In genomic region chr1:38757791-38758403, GRCm38 (mm10) we compare ENCODE assay signal across 10 mouse cellular contexts.
A peak's percentile ranks its signal among the peaks of the same experiment; 100 is the strongest.
DNase-seq lines count a peak whose midpoint lies in the region; ATAC-seq and TF ChIP-seq lines count a peak whose summit lies in the region.
"Had no signal": no experiment of that assay in that cellular context is flagged by ENCODE, and none has a peak within 500 bp of the region (broad histone marks: within the 10 kb centered on the region; RNA-seq: fewer than 3 reads in every experiment).

No protein-coding gene starts in this region.

- no peak for TF ChIP-seq POLR2A in limb, embryonic 14.5 days (IDR thresholded peaks at IDR 0.05; ENCODE audit: borderline replicate concordance, extremely low read depth, insufficient read depth, insufficient read length)

- peak; percentile 83 for DNase-seq in left cerebral cortex, postnatal 4 days
- no peak for DNase-seq in left cerebral cortex, postnatal 10 days (ENCODE audit: extremely low spot score in 1 of 2, low spot score in 2 of 2)
- DNase-seq in cerebellum, adult 9-10 months = peak; percentile 75
- peak; percentile 75 for DNase-seq in limb, embryonic 14.5 days (ENCODE audit: low spot score)

- peaks cover 2% of the 10 kb centered on the region; the same call in 1 of the 2 replicates for H3K9me3 ChIP-seq in embryonic facial prominence, embryonic 13.5 days
- no peaks in the 10 kb centered on the region for H3K9me3 ChIP-seq in limb, embryonic 14.5 days (ENCODE audit: control insufficient read depth, low read length)
- H3K9me3 ChIP-seq: midbrain, embryonic 10.5 days had no signal

- intact Hi-C loops in left cerebral cortex, postnatal 4 days (cut with DNase I) = no loop called here
- intact Hi-C loops in left cerebral cortex, postnatal 10 days (cut with DNase I) = no loop called here

- peaks cover 26% of the 10 kb centered on the region for H3K4me1 ChIP-seq in embryonic facial prominence, embryonic 13.5 days
- H3K4me1 ChIP-seq in limb, embryonic 14.5 days (ENCODE audit: control insufficient read depth, insufficient read depth, low read length) = peaks cover 44% of the 10 kb centered on the region

- peak overlapping the region; percentile 48; the same call in 1 of the 2 replicates for H3K27ac ChIP-seq in embryonic facial prominence, embryonic 13.5 days
- H3K27ac ChIP-seq in limb, embryonic 14.5 days (replicated peaks; ENCODE audit: low read depth, low read length) = peak overlapping the region; percentile 75
- H3K27ac ChIP-seq: midbrain, embryonic 10.5 days had no signal

- no peak overlapping the region for H3K9ac ChIP-seq in embryonic facial prominence, embryonic 13.5 days
- no peak overlapping the region for H3K9ac ChIP-seq in limb, embryonic 14.5 days (ENCODE audit: low read depth, low read length, severe bottlenecking)

- H3K4me2 ChIP-seq in embryonic facial prominence, embryonic 13.5 days = no peak overlapping the region
- peak overlapping the region; percentile 16; the same call in 1 of the 2 replicates for H3K4me2 ChIP-seq in limb, embryonic 14.5 days (replicated peaks; ENCODE audit: low read depth, low read length, severe bottlenecking)
- H3K4me2 ChIP-seq: liver, embryonic 11.5 days had no signal

- H3K27me3 ChIP-seq in embryonic facial prominence, embryonic 13.5 days = no peaks in the 10 kb centered on the region
- no peaks in the 10 kb centered on the region for H3K27me3 ChIP-seq in limb, embryonic 14.5 days (ENCODE audit: control insufficient read depth, insufficient read depth, low read length)

- H3K36me3 ChIP-seq in embryonic facial prominence, embryonic 13.5 days = no peaks in the 10 kb centered on the region
- no peaks in the 10 kb centered on the region for H3K36me3 ChIP-seq in limb, embryonic 14.5 days (ENCODE audit: control insufficient read depth, insufficient read depth, low read length)
- H3K36me3 ChIP-seq: midbrain, embryonic 10.5 days had no signal

- no peak for ATAC-seq in embryonic facial prominence, embryonic 13.5 days (ENCODE audit: insufficient number of reproducible peaks, insufficient read depth, low FRiP score, low TSS enrichment, low read depth)
- peak; percentile 76 for ATAC-seq in limb, embryonic 14.5 days (ENCODE audit: low FRiP score, low read depth)
- no peak for ATAC-seq in granulocyte monocyte progenitor cell, adult 5-6 weeks (replicated peaks; ENCODE audit: poor library complexity, severe bottlenecking)
- ATAC-seq in megakaryocyte progenitor cell, adult 5-6 weeks (replicated peaks; ENCODE audit: poor library complexity) = no peak
- ATAC-seq: activated CD4-positive, CD25-positive, alpha-beta regulatory T cell, adult 4 months had no signal

- H3K4me3 ChIP-seq in embryonic facial prominence, embryonic 13.5 days = no peak overlapping the region
- no peak overlapping the region for H3K4me3 ChIP-seq in limb, embryonic 14.5 days (replicated peaks; ENCODE audit: low read length)
- H3K4me3 ChIP-seq: midbrain, embryonic 10.5 days had no signal

- WGBS in embryonic facial prominence, embryonic 13.5 days = 57% methylated on average over 5 of the region's 5 CpGs
- WGBS in limb, embryonic 14.5 days = 27% methylated on average over 5 of the region's 5 CpGs

Comparison
In these comparisons a context has a peak if more than half of its experiments do, and no peak if none do; other contexts are left out.
1. DNase-seq: peak in left cerebral cortex, postnatal 4 days (single experiment), cerebellum, adult 9-10 months (single experiment) and limb, embryonic 14.5 days (single experiment); none in left cerebral cortex, postnatal 10 days (0 of 2).